Mouse (Mus musculus): Measurements from ENCODE around the gene D7Ertd443e.
A peak's percentile ranks its signal among the peaks of the same experiment; 100 is the strongest.

Gene D7Ertd443e

GRCm38 (mm10) chr7:134226231-134226630 lies 159.2 kb downstream of the D7Ertd443e start:
- no peak for DNase-seq

- DNase-seq = peak; percentile 38
Observed at GRCm38 (mm10) chr7:134224741-134225612, 160.5 kb downstream of the D7Ertd443e start.

- no peak for DNase-seq
Observed at GRCm38 (mm10) chr7:134224421-134224740, 161.1 kb downstream of the D7Ertd443e start.

- peak; percentile 83 for DNase-seq
Observed at GRCm38 (mm10) chr7:134223444-134224161, 161.9 kb downstream of the D7Ertd443e start.
